Mouse (Mus musculus) liver, embryonic 12.5 days (tissue): ENCODE results near the gene Brf1. TPM values are rescaled to one million over a fixed set of nuclear protein-coding genes. Genes with fewer than 3 reads are reported as not detected.

ENCODE experiments used
- ATAC-seq: fragments of 200-750 bp; cut with Nextera tagmentation; 2 replicates; pipeline ENCODE4 v1.8.0; 2017; ENCODE audit warnings: moderate number of reproducible peaks, mild to moderate bottlenecking, moderate library complexity
- H3K27ac ChIP-seq: fragments of 300-500 bp; sonication (generic); 2 replicates; pipeline ENCODE4 v1.5.1; 2016; ENCODE audit warnings: mild to moderate bottlenecking
- H3K27me3 ChIP-seq: fragments of 300-500 bp; sonication (generic); replicated peaks from 2 replicates; pipeline ENCODE4 v1.6.1; 2016; ENCODE audit warnings: mild to moderate bottlenecking, moderate library complexity
- H3K36me3 ChIP-seq: fragments of 300-500 bp; sonication (generic); 2 replicates; pipeline ENCODE4 v1.6.1; 2016; ENCODE audit warnings: mild to moderate bottlenecking, moderate library complexity
- H3K4me1 ChIP-seq: fragments of 300-500 bp; sonication (generic); 2 replicates; pipeline ENCODE4 v1.6.1; 2016
- H3K4me2 ChIP-seq: fragments of 300-500 bp; sonication (generic); 2 replicates; pipeline ENCODE4 v1.6.1; 2016; ENCODE audit warnings: mild to moderate bottlenecking, moderate library complexity
- H3K4me3 ChIP-seq: fragments of 300-500 bp; sonication (generic); 2 replicates; pipeline ENCODE4 v1.5.1; 2016; ENCODE audit warnings: mild to moderate bottlenecking, moderate library complexity
- H3K9ac ChIP-seq: fragments of 300-500 bp; sonication (generic); 2 replicates; pipeline ENCODE4 v1.6.1; 2016; ENCODE audit warnings: mild to moderate bottlenecking, moderate library complexity
- H3K9me3 ChIP-seq: fragments of 300-500 bp; sonication (generic); replicated peaks from 2 replicates; pipeline ENCODE4 v1.6.1; 2016; ENCODE audit warnings: mild to moderate bottlenecking, moderate library complexity
- WGBS: fragments of 180-500 bp; shearing (Covaris S2); methylation state at CpG from one replicate; pipeline ENCODE4 v1.1.7; 2016; ENCODE audit not compliant: insufficient replicate concordance; 5-methylcytosine and 5-hydroxymethylcytosine counted together
- polyA plus RNA-seq: library from polyadenylated mRNA; unstranded; fragments of >200 nt; fragmentation: Nextera tagmentation; extraction: Ambion mirVana; gene quantifications from 2 replicates; pipeline ENCODE4 v1.2.1, GENCODE M21; 2016

Gene Brf1
- polyA plus RNA-seq, 1 experiment from 2014 or later, result 47.1 TPM

- H3K27ac ChIP-seq, result no peak overlapping the region
- H3K9me3 ChIP-seq, result no peaks in the 10 kb centered on the region
- peaks cover 69% of the 10 kb centered on the region for H3K27me3 ChIP-seq
- no peak overlapping the region for H3K4me3 ChIP-seq
- no peak for ATAC-seq
- 24% methylated on average over 4 of the region's 4 CpGs for WGBS
- H3K4me2 ChIP-seq, result no peak overlapping the region
- H3K4me1 ChIP-seq, result peaks cover 28% of the 10 kb centered on the region
- H3K36me3 ChIP-seq, result no peaks in the 10 kb centered on the region
- no peak overlapping the region for H3K9ac ChIP-seq
Measured at GRCm38 (mm10) chr12:112947307-112947706, 53.2 kb downstream of the Brf1 start.

GRCm38 (mm10) chr12:112943669-112944068, 56.8 kb downstream of the Brf1 start:
- WGBS, result 70% methylated on average over 2 of the region's 2 CpGs

GRCm38 (mm10) chr12:112941776-112942713, 58.5 kb downstream of the Brf1 start, which contains the start of gene Nudt14:
Gene Nudt14 (minus strand): TSS chr12:112942124.
- H3K27ac ChIP-seq, result peak within 1 kb of the TSS; percentile 66
- peak within 1 kb of the TSS; percentile 71 for H3K4me3 ChIP-seq
- no peaks in the 10 kb centered on the region for H3K9me3 ChIP-seq
- H3K9ac ChIP-seq, result peak within 1 kb of the TSS; percentile 69
- peak; percentile 86 for ATAC-seq
- WGBS, result 2% methylated on average over 58 of the region's 58 CpGs
- peaks cover 17% of the 10 kb centered on the region for H3K4me1 ChIP-seq
- peaks cover 24% of the 10 kb centered on the region for H3K27me3 ChIP-seq
- H3K36me3 ChIP-seq, result no peaks in the 10 kb centered on the region
- peak within 1 kb of the TSS; percentile 79 for H3K4me2 ChIP-seq

More at GRCm38 (mm10) chr12:112943669-112944068, 56.8 kb downstream of the Brf1 start:
- Histone ChIP-seq H3K27me3 (peaks cover 40% of the 10 kb centered on the region), H3K27ac (no peak overlapping the region), H3K9ac (no peak overlapping the region), H3K36me3 (no peaks in the 10 kb centered on the region), H3K4me3 (no peak overlapping the region), H3K4me1 (peaks cover 17% of the 10 kb centered on the region), H3K4me2 (no peak overlapping the region), H3K9me3 (no peaks in the 10 kb centered on the region)
- ATAC-seq, result no peak

- ATAC-seq, result no peak; the same call in 1 of the 2 replicates
- 38% methylated on average over 10 of the region's 10 CpGs for WGBS
- Histone ChIP-seq H3K27ac (no peak overlapping the region), H3K27me3 (peaks cover 20% of the 10 kb centered on the region), H3K4me2 (peak overlapping the region; percentile 79), H3K9ac (peak overlapping the region; percentile 69), H3K4me1 (peaks cover 17% of the 10 kb centered on the region), H3K4me3 (peak overlapping the region; percentile 71), H3K36me3 (no peaks in the 10 kb centered on the region), H3K9me3 (no peaks in the 10 kb centered on the region)
Measured at GRCm38 (mm10) chr12:112941156-112941775, 59.2 kb downstream of the Brf1 start.

GRCm38 (mm10) chr12:112940710-112941109, 59.8 kb downstream of the Brf1 start:
- WGBS, result 68% methylated on average over 9 of the region's 9 CpGs
- Histone ChIP-seq H3K27ac (no peak overlapping the region), H3K4me1 (peaks cover 17% of the 10 kb centered on the region), H3K9ac (no peak overlapping the region), H3K4me3 (no peak overlapping the region), H3K36me3 (no peaks in the 10 kb centered on the region), H3K4me2 (no peak overlapping the region), H3K27me3 (peaks cover 18% of the 10 kb centered on the region), H3K9me3 (no peaks in the 10 kb centered on the region)
- no peak for ATAC-seq

GRCm38 (mm10) chr12:112940238-112940637, 60.3 kb downstream of the Brf1 start:
- Histone ChIP-seq H3K9ac (no peak overlapping the region), H3K27me3 (peaks cover 14% of the 10 kb centered on the region), H3K27ac (no peak overlapping the region), H3K4me3 (no peak overlapping the region), H3K9me3 (no peaks in the 10 kb centered on the region), H3K4me2 (no peak overlapping the region), H3K4me1 (peaks cover 17% of the 10 kb centered on the region), H3K36me3 (no peaks in the 10 kb centered on the region)
- WGBS, result 71% methylated on average over 4 of the region's 4 CpGs
- no peak for ATAC-seq

- H3K4me2 ChIP-seq, result no peak overlapping the region
- no peak for ATAC-seq
- no peak overlapping the region for H3K9ac ChIP-seq
- H3K27me3 ChIP-seq, result peaks cover 8% of the 10 kb centered on the region
- no peaks in the 10 kb centered on the region for H3K9me3 ChIP-seq
- H3K4me3 ChIP-seq, result no peak overlapping the region
- no peaks in the 10 kb centered on the region for H3K36me3 ChIP-seq
- H3K4me1 ChIP-seq, result peaks cover 17% of the 10 kb centered on the region
- H3K27ac ChIP-seq, result no peak overlapping the region
- 56% methylated on average over 10 of the region's 10 CpGs for WGBS
Measured at GRCm38 (mm10) chr12:112938873-112939565, 61.5 kb downstream of the Brf1 start.

GRCm38 (mm10) chr12:112938366-112938765, 62.1 kb downstream of the Brf1 start:
- Histone ChIP-seq H3K9ac (no peak overlapping the region), H3K4me2 (no peak overlapping the region), H3K27me3 (peaks cover 8% of the 10 kb centered on the region), H3K36me3 (no peaks in the 10 kb centered on the region), H3K4me3 (no peak overlapping the region), H3K4me1 (peaks cover 17% of the 10 kb centered on the region), H3K9me3 (no peaks in the 10 kb centered on the region), H3K27ac (no peak overlapping the region)
- whole genome bisulfite sequencing, result 66% methylated on average over 10 of the region's 10 CpGs
- no peak for ATAC-seq

- H3K9ac ChIP-seq, result no peak overlapping the region
- no peak overlapping the region for H3K27ac ChIP-seq
- H3K27me3 ChIP-seq, result peaks cover 12% of the 10 kb centered on the region
- WGBS, result 37% methylated on average over 9 of the region's 9 CpGs
- no peak overlapping the region for H3K4me3 ChIP-seq
- no peak for ATAC-seq
- peaks cover 17% of the 10 kb centered on the region for H3K4me1 ChIP-seq
- no peak overlapping the region for H3K4me2 ChIP-seq
- H3K36me3 ChIP-seq, result no peaks in the 10 kb centered on the region
- H3K9me3 ChIP-seq, result no peaks in the 10 kb centered on the region
Measured at GRCm38 (mm10) chr12:112937906-112938305, 62.6 kb downstream of the Brf1 start.

GRCm38 (mm10) chr12:112932647-112933046, 67.9 kb downstream of the Brf1 start:
- Histone ChIP-seq H3K4me1 (peaks cover 23% of the 10 kb centered on the region), H3K36me3 (no peaks in the 10 kb centered on the region), H3K4me3 (no peak overlapping the region), H3K9me3 (no peaks in the 10 kb centered on the region), H3K4me2 (no peak overlapping the region), H3K27me3 (peaks cover 56% of the 10 kb centered on the region), H3K9ac (no peak overlapping the region), H3K27ac (no peak overlapping the region)
- ATAC-seq, result no peak
- 51% methylated on average over 7 of the region's 7 CpGs for WGBS

GRCm38 (mm10) chr12:112929562-112930352, 70.7 kb downstream of the Brf1 start, which contains the start of gene Jag2:
Gene Jag2 (minus strand): TSS chr12:112929776.
- Histone ChIP-seq H3K36me3 (no peaks in the 10 kb centered on the region), H3K4me3 (peak within 1 kb of the TSS; percentile 53), H3K4me1 (peaks cover 23% of the 10 kb centered on the region), H3K9ac (0 out of 2 replicates have a peak within 1 kb of the TSS, but pooled peaks have one; percentile 22), H3K9me3 (no peaks in the 10 kb centered on the region), H3K4me2 (peak within 1 kb of the TSS; percentile 72), H3K27ac (no peak within 1 kb of the TSS), H3K27me3 (peaks cover 85% of the 10 kb centered on the region)
- WGBS, result 1% methylated on average over 75 of the region's 85 CpGs
- peak; percentile 22; the same call in 1 of the 2 replicates for ATAC-seq
